Mouse (Mus musculus) lung, postnatal 0 days (tissue): ENCODE results near the gene Tomm70a.

Experiments
- CTCF ChIP-seq: IDR thresholded peaks from 2 replicates; pipeline ENCODE4 v1.5.1; 2016; ENCODE audit warnings: antibody characterized with exemption, mild to moderate bottlenecking
- EP300 ChIP-seq: IDR thresholded peaks from 2 replicates; pipeline ENCODE4 v1.6.1; 2016; ENCODE audit warnings: antibody characterized with exemption, mild to moderate bottlenecking, control low read depth

- TF ChIP-seq EP300: no peak
- no peak for TF ChIP-seq CTCF
Observed at GRCm38 (mm10) chr16:57144741-57145140, 23.2 kb downstream of the Tomm70a start.
